Mouse (Mus musculus) layer of hippocampus, postnatal 10 days (tissue): ENCODE results near the gene Lrrc10. TPM values are rescaled to one million over a fixed set of nuclear protein-coding genes. Genes with fewer than 3 reads are reported as not detected.
A peak's percentile ranks its signal among the peaks of the same experiment; 100 is the strongest.
"Not testable (repeated sequence)": the region's sequence is repeated elsewhere in the genome, so short reads cannot be mapped to it uniquely, and the experiment has no call there.

Experiments used
- DNase-seq, 2 experiments: peaks; one replicate each; pipeline ENCODE4 v3.0.0; 2021; ENCODE audit warnings: low spot score in 2 of 2
- long read RNA-seq: library from polyadenylated mRNA; stranded (forward); transcript quantifications from one replicate; pipeline ENCODE4 v2.0.0, GENCODE M21; 2023
- total RNA-seq, 2 experiments: library from RNA; stranded (reverse); gene quantifications; 2 replicates each; pipeline ENCODE4 v1.2.3; 2021

Gene Lrrc10
- under 1 TPM in 1 of 2 experiments, not detected in 1; 0.34 TPM for total RNA-seq
- long read RNA-seq, result 0 reads

GRCm38 (mm10) chr10:117045175-117046056, at the start of gene Lrrc10:
Lrrc10 (plus strand) TSS chr10:117045341.
- peak; percentile 37 to 53 for DNase-seq

- no peak for DNase-seq
These were observed 49.4 kb upstream of the Lrrc10 start for GRCm38 (mm10) chr10:116995584-116996235.

GRCm38 (mm10) chr10:116996236-116996600, 48.9 kb upstream of the Lrrc10 start:
- DNase-seq, result no peak

DNA sequence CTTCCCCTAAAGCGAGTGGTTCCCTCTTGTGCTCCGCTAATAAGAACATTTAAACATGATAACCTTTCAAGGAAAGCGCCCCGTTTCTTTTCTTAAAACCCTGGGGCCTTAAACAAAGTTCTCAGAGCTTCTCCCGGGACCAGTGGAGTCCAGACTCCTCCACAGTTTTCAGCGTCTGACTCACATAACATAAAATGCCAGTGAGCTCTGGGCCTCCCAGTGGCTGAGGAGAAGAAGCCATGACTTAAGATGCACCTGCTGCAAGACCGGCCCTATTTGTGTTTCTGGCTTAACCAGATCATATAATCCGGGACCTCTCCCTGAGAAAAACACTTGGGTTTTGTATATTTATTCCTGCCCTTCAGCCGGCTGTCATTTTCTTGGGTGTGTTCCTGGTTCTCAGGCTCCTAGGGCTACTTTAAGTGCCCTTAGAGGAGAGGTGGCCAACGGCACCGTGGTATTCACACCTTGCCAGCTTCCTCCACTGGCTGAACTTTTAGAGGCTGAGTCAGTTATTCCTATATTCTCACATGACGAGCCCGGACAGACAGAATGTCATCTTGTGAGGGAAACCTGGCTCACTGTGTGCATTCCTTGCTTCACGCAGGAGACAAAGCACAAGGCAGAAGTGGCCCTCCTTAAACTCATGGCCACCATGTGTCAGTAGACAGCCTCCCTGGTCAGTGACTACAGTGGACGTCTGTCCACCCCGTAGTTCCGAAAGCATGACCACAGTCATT, 46.3 kb upstream of the Lrrc10 start:
- DNase-seq, result no peak

- DNase-seq, result no peak
These were observed 44.2 kb upstream of the Lrrc10 start for GRCm38 (mm10) chr10:117000975-117001374.

GRCm38 (mm10) chr10:117004695-117005094, 40.4 kb upstream of the Lrrc10 start:
- no peak for DNase-seq

DNA sequence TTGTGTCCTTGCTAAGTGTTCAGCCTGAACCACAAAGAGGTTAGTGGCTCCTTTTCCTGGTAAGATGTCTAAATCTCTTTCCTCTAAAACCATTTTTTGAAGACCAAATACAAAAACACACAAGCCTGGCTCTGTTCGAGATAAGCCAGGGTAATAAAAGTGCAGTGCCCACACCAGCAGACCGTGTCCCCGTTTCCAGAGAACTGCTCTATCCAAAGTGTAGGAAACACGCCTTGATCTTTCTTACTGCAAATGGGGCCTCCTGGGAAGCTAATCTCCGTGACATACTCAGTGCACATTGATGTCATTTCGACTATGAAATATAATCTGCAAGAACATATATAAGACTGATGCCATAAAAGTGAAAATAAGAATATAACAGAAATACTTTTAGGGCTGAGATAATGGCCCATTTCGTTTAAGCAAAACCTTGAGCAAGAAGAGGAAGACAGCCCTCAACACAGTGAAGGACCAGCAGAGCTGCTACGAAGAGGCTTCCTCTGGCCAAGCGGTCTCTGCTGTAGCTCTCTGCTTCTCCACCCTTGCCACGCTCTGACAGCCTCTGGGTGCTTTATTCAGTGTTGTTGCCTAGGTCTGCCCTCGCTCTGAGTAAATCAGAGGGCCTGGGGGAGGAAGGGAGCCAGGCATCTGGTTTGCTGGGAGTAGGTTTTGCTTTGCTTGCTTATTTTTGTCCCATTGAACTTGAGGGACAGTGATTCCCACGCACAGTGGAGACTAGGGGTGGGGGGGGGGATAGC, 39.3 kb upstream of the Lrrc10 start:
- no peak for DNase-seq

- DNase-seq, result no peak
These were observed 35.5 kb upstream of the Lrrc10 start for GRCm38 (mm10) chr10:117009691-117010090.

GRCm38 (mm10) chr10:117011047-117011446, 34.1 kb upstream of the Lrrc10 start:
- DNase-seq, result no peak

- peak in 1 of 2 experiments; percentile 27 for DNase-seq
These were observed 31.3 kb upstream of the Lrrc10 start for GRCm38 (mm10) chr10:117013689-117014390.

DNA sequence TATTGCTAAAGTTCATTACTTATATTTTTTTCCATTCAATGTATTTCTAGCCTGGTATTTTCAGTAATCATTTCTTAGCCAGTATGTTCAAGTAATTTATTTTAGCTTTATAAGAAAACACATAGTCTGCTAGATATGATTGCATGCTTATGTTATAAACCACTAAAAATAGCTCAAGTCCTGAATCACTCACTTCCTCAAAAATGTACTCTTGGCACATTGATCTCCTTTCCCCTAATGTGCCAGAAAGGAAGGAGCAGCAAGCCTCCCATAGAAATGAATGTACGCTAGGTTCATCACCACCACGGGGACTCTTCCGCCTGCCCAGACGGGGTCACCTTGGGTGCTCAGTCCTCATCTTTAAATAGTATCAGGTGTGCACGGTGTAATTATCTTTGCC, 30.6 kb upstream of the Lrrc10 start:
- DNase-seq, result no peak

DNA sequence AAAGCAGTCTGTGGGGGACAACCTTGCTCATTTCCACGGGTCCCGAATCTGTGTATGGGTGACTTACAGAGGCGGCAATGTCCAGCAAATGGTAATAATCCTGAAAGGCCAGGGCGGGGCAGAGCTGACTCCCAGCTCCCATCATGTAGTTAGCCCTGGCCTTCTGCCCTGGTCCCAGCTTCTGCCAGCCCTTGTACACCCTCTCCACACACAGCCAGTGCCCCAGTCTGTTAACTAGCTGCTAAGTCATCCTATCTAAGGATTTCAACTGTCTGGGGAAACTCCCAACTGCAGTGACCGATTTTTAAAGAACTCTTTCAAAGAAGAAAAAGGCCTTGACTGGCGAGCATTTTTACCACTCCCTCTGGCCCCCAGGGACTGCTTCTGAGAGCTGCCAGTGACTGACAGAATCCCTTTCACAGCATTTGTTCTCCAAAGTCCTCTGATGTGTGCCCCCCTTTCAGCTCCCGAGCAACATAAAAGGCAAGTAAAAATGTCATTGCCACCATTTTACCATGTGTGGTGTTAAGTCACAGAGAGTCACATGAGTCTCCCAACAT, 26.8 kb upstream of the Lrrc10 start:
- DNase-seq, result no peak

- no peak for DNase-seq
These were observed 24.0 kb upstream of the Lrrc10 start for GRCm38 (mm10) chr10:117021020-117021754.

DNA sequence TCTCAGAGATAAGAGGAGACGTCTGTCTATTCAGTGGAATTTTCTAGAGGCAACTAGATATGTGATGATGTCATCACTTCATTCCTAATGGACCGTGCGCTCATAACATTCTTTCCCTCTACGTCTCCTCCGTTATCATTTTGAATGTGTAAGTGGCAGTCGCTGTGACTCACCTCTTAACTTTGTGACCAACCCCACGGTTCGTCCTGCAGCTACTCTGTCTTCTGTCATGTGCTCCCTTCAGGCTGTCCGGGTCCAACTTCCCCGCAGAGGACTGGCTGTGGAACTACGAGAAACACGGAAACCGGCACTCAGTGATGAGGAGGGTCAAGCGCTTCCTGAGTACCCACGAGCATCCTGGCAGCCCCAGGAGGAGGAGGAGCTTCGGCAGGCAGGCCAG, 21.4 kb upstream of the Lrrc10 start:
- no peak for DNase-seq

GRCm38 (mm10) chr10:117025776-117026175, 19.4 kb upstream of the Lrrc10 start:
- DNase-seq, result not testable (repeated sequence)

- no peak for DNase-seq
These were observed 19.0 kb upstream of the Lrrc10 start for GRCm38 (mm10) chr10:117026176-117026575.

GRCm38 (mm10) chr10:117031160-117031559, 14.0 kb upstream of the Lrrc10 start:
- no peak for DNase-seq

GRCm38 (mm10) chr10:117033785-117034184, 11.4 kb upstream of the Lrrc10 start:
- DNase-seq, result peak; percentile 79 to 85

DNA sequence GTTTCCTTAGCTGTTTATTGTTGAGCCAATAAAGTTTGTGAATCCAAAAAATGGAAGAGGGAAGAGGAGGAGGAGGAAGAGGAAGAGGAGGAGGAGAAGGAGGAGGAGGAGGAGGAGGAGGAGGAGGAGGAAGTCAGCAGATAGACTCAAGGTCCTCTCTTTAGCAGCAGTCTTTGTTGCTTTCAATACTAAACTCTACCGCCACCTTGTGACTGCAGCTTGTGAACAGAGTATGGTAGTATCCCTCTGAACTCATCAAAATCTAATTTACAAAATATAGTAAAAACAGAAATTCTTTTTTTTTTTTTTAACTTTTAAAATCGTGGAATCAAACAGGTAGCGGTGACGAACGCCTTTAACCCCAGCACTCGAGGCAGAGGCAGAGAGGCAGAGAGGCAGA, 4.8 kb upstream of the Lrrc10 start:
- peak in 1 of 2 experiments; percentile 45 for DNase-seq
